Mouse (Mus musculus) small intestine, adult 2 months (tissue): ENCODE results near the gene Acad11.

ENCODE experiments used
- CTCF ChIP-seq: fragments of 200-500 bp; IDR thresholded peaks from 2 replicates; pipeline ENCODE4 v1.5.1; 2012; ENCODE audit warnings: low read depth, mild to moderate bottlenecking, control low read depth, inconsistent platforms, low read length, moderate library complexity, mixed read lengths; ENCODE audit not compliant: insufficient replicate concordance, insufficient read length; ENCODE audit errors: extremely low read depth
- POLR2A ChIP-seq: fragments of 200-500 bp; IDR thresholded peaks from 2 replicates; pipeline ENCODE4 v1.6.1; 2012; ENCODE audit warnings: low read depth, mild to moderate bottlenecking, control low read depth, inconsistent platforms, low read length, moderate library complexity

- TF ChIP-seq CTCF (no peak), POLR2A (no peak)
Measured at GRCm38 (mm10) chr9:104088555-104088954, 25.4 kb downstream of the Acad11 start.
